Mouse (Mus musculus): Measurements from ENCODE around the gene H2-M10.6. TPM values are rescaled to one million over a fixed set of nuclear protein-coding genes. Genes with fewer than 3 reads are reported as not detected.
A peak's percentile ranks its signal among the peaks of the same experiment; 100 is the strongest.
"Not testable (repeated sequence)": the region's sequence is repeated elsewhere in the genome, so short reads cannot be mapped to it uniquely, and the experiment has no call there.

H2-M10.6 gene
- polyA plus RNA-seq, 1 experiment from 2014 or later = not detected

GRCm38 (mm10) chr17:36799493-36799892 lies 12.5 kb upstream of the H2-M10.6 start:
- WGBS = 90% methylated on average over 10 of the region's 10 CpGs
- no peaks in the 10 kb centered on the region for H3K4me1 ChIP-seq (ENCODE audit: control insufficient read depth, insufficient read depth, low read length)
- H3K9ac ChIP-seq (ENCODE audit: low read length) = no peak overlapping the region
- no peaks in the 10 kb centered on the region for H3K27me3 ChIP-seq (ENCODE audit: control insufficient read depth, insufficient read depth, low read length)
- no peak overlapping the region for H3K27ac ChIP-seq (ENCODE audit: low read depth, low read length)
- no peaks in the 10 kb centered on the region for H3K36me3 ChIP-seq (ENCODE audit: control insufficient read depth, insufficient read depth, low read length)
- no peak overlapping the region for H3K4me3 ChIP-seq (ENCODE audit: low read depth, low read length)
- no peak for ATAC-seq (ENCODE audit: insufficient read depth, low FRiP score, low TSS enrichment)
- no peak for DNase-seq (ENCODE audit: low spot score)
- H3K9me3 ChIP-seq (ENCODE audit: control insufficient read depth, low read length) = no peaks in the 10 kb centered on the region
- no peak overlapping the region for H3K4me2 ChIP-seq (ENCODE audit: low read depth)

- H3K27me3 ChIP-seq (ENCODE audit: control insufficient read depth, insufficient read depth, low read length); H3K36me3 ChIP-seq (ENCODE audit: control insufficient read depth, insufficient read depth, low read length); H3K27ac ChIP-seq (ENCODE audit: low read depth, low read length); DNase-seq (ENCODE audit: low spot score); H3K4me1 ChIP-seq (ENCODE audit: control insufficient read depth, insufficient read depth, low read length); H3K9ac ChIP-seq (ENCODE audit: low read length); ATAC-seq (ENCODE audit: insufficient read depth, low FRiP score, low TSS enrichment); H3K4me3 ChIP-seq (ENCODE audit: low read depth, low read length); H3K4me2 ChIP-seq (ENCODE audit: low read depth); H3K9me3 ChIP-seq (ENCODE audit: control insufficient read depth, low read length): not testable (repeated sequence)
- WGBS = 72% methylated on average over 4 of the region's 4 CpGs
Measured at GRCm38 (mm10) chr17:36799921-36800462, 12.0 kb upstream of the H2-M10.6 start.

DNA sequence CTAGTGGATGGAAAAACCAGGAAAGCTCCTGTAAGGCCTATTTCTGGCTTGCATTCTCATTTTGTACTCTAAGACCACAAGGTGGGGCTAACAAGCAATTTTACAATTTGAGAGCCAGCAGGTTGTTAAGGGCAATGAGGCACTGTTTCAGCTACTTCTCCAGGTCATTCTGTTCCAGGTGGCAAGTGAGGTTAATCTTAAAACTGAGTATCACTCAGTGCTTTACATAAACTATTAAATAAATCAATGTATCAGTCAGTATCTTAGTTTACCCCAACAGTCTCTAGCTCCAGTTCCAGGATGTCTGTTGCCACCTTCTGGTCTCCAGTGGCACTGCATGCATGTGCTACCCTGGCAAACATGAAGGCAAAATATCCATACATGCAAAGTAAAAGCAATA lies 12.0 kb downstream of the H2-M10.6 start:
- Histone ChIP-seq H3K4me2 (ENCODE audit: low read depth) (no peak overlapping the region), H3K4me1 (ENCODE audit: control insufficient read depth, insufficient read depth, low read length) (no peaks in the 10 kb centered on the region), H3K9ac (ENCODE audit: low read length) (no peak overlapping the region), H3K27me3 (ENCODE audit: control insufficient read depth, insufficient read depth, low read length) (no peaks in the 10 kb centered on the region), H3K27ac (ENCODE audit: low read depth, low read length) (no peak overlapping the region), H3K9me3 (ENCODE audit: control insufficient read depth, low read length) (no peaks in the 10 kb centered on the region), H3K36me3 (ENCODE audit: control insufficient read depth, insufficient read depth, low read length) (no peaks in the 10 kb centered on the region), H3K4me3 (ENCODE audit: low read depth, low read length) (no peak overlapping the region)
- peak; percentile 64 for DNase-seq (ENCODE audit: low spot score)
- ATAC-seq (ENCODE audit: insufficient read depth, low FRiP score, low TSS enrichment) = peak; percentile 41; the same call in 1 of the 2 replicates

GRCm38 (mm10) chr17:36825525-36825924 lies 13.6 kb downstream of the H2-M10.6 start:
- no peak overlapping the region for H3K4me2 ChIP-seq (ENCODE audit: low read depth)
- DNase-seq (ENCODE audit: low spot score) (no peak), ATAC-seq (ENCODE audit: insufficient read depth, low FRiP score, low TSS enrichment) (no peak; the same call in 1 of the 2 replicates)
- WGBS = 29% methylated on average over 4 of the region's 4 CpGs
- H3K9ac ChIP-seq (ENCODE audit: low read length) = no peak overlapping the region
- no peak overlapping the region for H3K4me3 ChIP-seq (ENCODE audit: low read depth, low read length)
- H3K4me1 ChIP-seq (ENCODE audit: control insufficient read depth, insufficient read depth, low read length) = no peaks in the 10 kb centered on the region
- H3K27me3 ChIP-seq (ENCODE audit: control insufficient read depth, insufficient read depth, low read length) = no peaks in the 10 kb centered on the region
- H3K9me3 ChIP-seq (ENCODE audit: control insufficient read depth, low read length) = no peaks in the 10 kb centered on the region
- H3K36me3 ChIP-seq (ENCODE audit: control insufficient read depth, insufficient read depth, low read length) = no peaks in the 10 kb centered on the region
- H3K27ac ChIP-seq (ENCODE audit: low read depth, low read length) = no peak overlapping the region

DNA sequence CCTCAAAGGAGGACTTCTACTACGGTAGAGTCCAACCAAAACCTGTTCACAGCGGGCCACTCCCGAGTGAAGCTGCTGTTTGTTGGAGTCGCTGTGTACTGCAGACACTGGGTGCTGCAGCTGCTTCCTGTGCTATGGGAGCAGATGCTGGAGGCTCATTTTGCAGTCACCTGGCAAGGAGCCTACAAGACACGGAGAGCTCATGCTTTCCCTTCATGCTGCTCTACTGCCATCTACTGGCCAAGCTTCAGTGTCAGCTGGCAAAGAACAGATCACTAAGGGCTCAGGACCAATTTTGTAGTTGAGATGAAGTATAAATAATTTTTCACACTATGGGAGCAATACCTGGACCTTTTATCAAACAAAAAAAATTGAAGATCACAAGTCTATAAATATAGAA lies 14.0 kb downstream of the H2-M10.6 start:
- not testable (repeated sequence) for ATAC-seq (ENCODE audit: insufficient read depth, low FRiP score, low TSS enrichment); H3K27ac ChIP-seq (ENCODE audit: low read depth, low read length); H3K4me2 ChIP-seq (ENCODE audit: low read depth); H3K36me3 ChIP-seq (ENCODE audit: control insufficient read depth, insufficient read depth, low read length); H3K4me3 ChIP-seq (ENCODE audit: low read depth, low read length); H3K9ac ChIP-seq (ENCODE audit: low read length); H3K27me3 ChIP-seq (ENCODE audit: control insufficient read depth, insufficient read depth, low read length); H3K9me3 ChIP-seq (ENCODE audit: control insufficient read depth, low read length); H3K4me1 ChIP-seq (ENCODE audit: control insufficient read depth, insufficient read depth, low read length)
- DNase-seq (ENCODE audit: low spot score) = peak; percentile 46
- 22% methylated on average over 5 of the region's 5 CpGs for WGBS

GRCm38 (mm10) chr17:36828488-36828887 lies 16.5 kb downstream of the H2-M10.6 start:
- Histone ChIP-seq H3K27ac (ENCODE audit: low read depth, low read length) (no peak overlapping the region), H3K4me1 (ENCODE audit: control insufficient read depth, insufficient read depth, low read length) (no peaks in the 10 kb centered on the region), H3K27me3 (ENCODE audit: control insufficient read depth, insufficient read depth, low read length) (no peaks in the 10 kb centered on the region), H3K9ac (ENCODE audit: low read length) (no peak overlapping the region), H3K36me3 (ENCODE audit: control insufficient read depth, insufficient read depth, low read length) (no peaks in the 10 kb centered on the region), H3K9me3 (ENCODE audit: control insufficient read depth, low read length) (no peaks in the 10 kb centered on the region), H3K4me2 (ENCODE audit: low read depth) (no peak overlapping the region), H3K4me3 (ENCODE audit: low read depth, low read length) (no peak overlapping the region)
- WGBS = 88% methylated on average over 2 of the region's 2 CpGs
- ATAC-seq (ENCODE audit: insufficient read depth, low FRiP score, low TSS enrichment) (no peak), DNase-seq (ENCODE audit: low spot score) (no peak)

DNA sequence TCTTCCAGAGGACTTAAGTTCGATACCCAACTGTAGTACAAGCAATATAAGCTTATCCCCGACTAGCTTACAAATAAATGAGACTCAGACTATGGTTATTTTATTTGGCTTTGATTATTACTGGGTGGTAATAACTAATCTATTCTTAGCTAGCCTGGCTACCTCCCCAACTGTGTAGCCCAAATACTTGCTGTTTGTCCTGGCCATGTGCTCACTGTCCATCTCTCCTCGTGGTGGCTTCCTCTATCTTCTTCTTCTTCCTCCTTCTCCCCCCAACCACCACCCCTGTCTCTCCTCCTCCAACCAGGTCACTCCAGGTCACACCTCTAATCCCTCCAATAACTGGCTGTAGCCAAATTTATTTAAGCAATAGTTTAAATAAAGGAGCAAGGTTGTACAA lies 18.5 kb downstream of the H2-M10.6 start:
- ATAC-seq (ENCODE audit: insufficient read depth, low FRiP score, low TSS enrichment) (no peak), DNase-seq (ENCODE audit: low spot score) (no peak)
- WGBS = 85% methylated on average over 3 of the region's 3 CpGs
- no peak overlapping the region for H3K4me2 ChIP-seq (ENCODE audit: low read depth)
- H3K27ac ChIP-seq (ENCODE audit: low read depth, low read length) = no peak overlapping the region
- no peaks in the 10 kb centered on the region for H3K27me3 ChIP-seq (ENCODE audit: control insufficient read depth, insufficient read depth, low read length)
- no peak overlapping the region for H3K4me3 ChIP-seq (ENCODE audit: low read depth, low read length)
- no peak overlapping the region for H3K9ac ChIP-seq (ENCODE audit: low read length)
- H3K36me3 ChIP-seq (ENCODE audit: control insufficient read depth, insufficient read depth, low read length) = no peaks in the 10 kb centered on the region
- H3K4me1 ChIP-seq (ENCODE audit: control insufficient read depth, insufficient read depth, low read length) = no peaks in the 10 kb centered on the region
- no peaks in the 10 kb centered on the region for H3K9me3 ChIP-seq (ENCODE audit: control insufficient read depth, low read length)

- Histone ChIP-seq H3K9ac (ENCODE audit: low read length) (no peak overlapping the region), H3K36me3 (ENCODE audit: control insufficient read depth, insufficient read depth, low read length) (no peaks in the 10 kb centered on the region), H3K9me3 (ENCODE audit: control insufficient read depth, low read length) (no peaks in the 10 kb centered on the region), H3K4me2 (ENCODE audit: low read depth) (no peak overlapping the region), H3K4me1 (ENCODE audit: control insufficient read depth, insufficient read depth, low read length) (no peaks in the 10 kb centered on the region), H3K27me3 (ENCODE audit: control insufficient read depth, insufficient read depth, low read length) (no peaks in the 10 kb centered on the region), H3K27ac (ENCODE audit: low read depth, low read length) (no peak overlapping the region), H3K4me3 (ENCODE audit: low read depth, low read length) (no peak overlapping the region)
- DNase-seq (ENCODE audit: low spot score) = no peak
- WGBS = 59% methylated on average over 4 of the region's 4 CpGs
- no peak for ATAC-seq (ENCODE audit: insufficient read depth, low FRiP score, low TSS enrichment)
Measured at GRCm38 (mm10) chr17:36832694-36833093, 20.7 kb downstream of the H2-M10.6 start.

DNA sequence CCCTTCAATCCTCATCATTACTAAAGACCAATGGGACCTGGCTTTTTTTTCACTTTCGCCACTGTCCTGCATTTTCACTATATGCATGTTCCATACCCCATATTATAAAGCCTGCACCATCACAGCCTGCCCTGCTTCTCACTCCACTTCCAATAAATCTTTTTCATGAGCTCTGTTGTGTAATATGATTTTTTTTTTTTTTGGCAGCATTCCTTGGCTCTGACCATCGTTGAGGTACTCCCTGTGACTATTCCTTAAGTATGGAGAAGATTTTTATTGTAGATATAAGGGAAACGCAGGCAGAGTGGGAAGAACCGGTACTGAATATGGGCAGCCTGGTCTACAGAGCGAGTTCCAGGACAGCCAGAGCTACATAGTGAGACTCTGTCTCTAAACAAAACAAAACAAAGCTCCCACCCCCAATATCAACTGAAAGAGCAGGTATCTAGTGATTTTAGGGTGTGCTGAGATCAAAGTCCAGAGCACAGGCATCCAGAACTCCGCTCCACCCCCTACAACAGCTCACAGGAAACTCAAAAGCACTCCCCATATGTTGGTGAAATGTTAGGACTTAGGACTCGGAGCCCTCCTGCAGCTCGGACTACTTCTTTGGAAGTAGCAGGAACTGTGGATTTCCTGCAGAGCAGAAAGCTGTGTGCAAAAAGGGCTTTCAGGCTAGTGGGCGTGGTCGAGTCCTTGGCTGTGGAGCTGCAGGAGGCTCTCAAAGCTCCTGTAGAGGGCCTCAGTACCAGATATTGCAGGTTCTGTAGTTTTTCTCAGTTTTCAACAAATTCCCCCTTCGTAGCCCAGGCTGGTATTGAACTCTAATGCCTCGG lies 23.8 kb downstream of the H2-M10.6 start:
- Histone ChIP-seq H3K4me1 (ENCODE audit: control insufficient read depth, insufficient read depth, low read length) (no peaks in the 10 kb centered on the region), H3K4me2 (ENCODE audit: low read depth) (peak overlapping the region; percentile 57), H3K9ac (ENCODE audit: low read length) (0 out of 2 replicates have a peak overlapping the region, but pooled peaks have one; percentile 10), H3K36me3 (ENCODE audit: control insufficient read depth, insufficient read depth, low read length) (no peaks in the 10 kb centered on the region), H3K27me3 (ENCODE audit: control insufficient read depth, insufficient read depth, low read length) (no peaks in the 10 kb centered on the region), H3K27ac (ENCODE audit: low read depth, low read length) (no peak overlapping the region), H3K9me3 (ENCODE audit: control insufficient read depth, low read length) (no peaks in the 10 kb centered on the region), H3K4me3 (ENCODE audit: low read depth, low read length) (peak overlapping the region; percentile 56; the same call in 1 of the 2 replicates)
- DNase-seq (ENCODE audit: low spot score) (peak; percentile 44), ATAC-seq (ENCODE audit: insufficient read depth, low FRiP score, low TSS enrichment) (no peak)
- WGBS = 35% methylated on average over 12 of the region's 12 CpGs

All from neural tube, embryonic 11.5 days (tissue).